Mouse (Mus musculus) testis, adult 2 months (tissue): Measurements from ENCODE around the gene 2310034G01Rik. TPM values are rescaled to one million over a fixed set of nuclear protein-coding genes. Genes with fewer than 3 reads are reported as not detected.
A peak's percentile ranks its signal among the peaks of the same experiment; 100 is the strongest.

ENCODE experiments used
- H3K27ac ChIP-seq: fragments of 200-500 bp; 2 replicates; pipeline ENCODE4 v1.5.1; 2012; ENCODE audit warnings: low read depth, low read length; ENCODE audit not compliant: control insufficient read depth, insufficient read depth
- H3K27me3 ChIP-seq: fragments of 200-500 bp; 2 replicates; pipeline ENCODE4 v1.6.1; 2012; ENCODE audit warnings: mild to moderate bottlenecking, low read length, moderate library complexity; ENCODE audit not compliant: control insufficient read depth, insufficient read depth
- H3K36me3 ChIP-seq: fragments of 200-500 bp; 2 replicates; pipeline ENCODE4 v1.6.1; 2012; ENCODE audit warnings: mild to moderate bottlenecking, low read length; ENCODE audit not compliant: control insufficient read depth, insufficient read depth
- H3K4me1 ChIP-seq: fragments of 200-500 bp; 2 replicates; pipeline ENCODE4 v1.6.1; 2012; ENCODE audit warnings: low read length; ENCODE audit not compliant: control insufficient read depth, insufficient read depth
- H3K4me3 ChIP-seq: fragments of 200-500 bp; 2 replicates; pipeline ENCODE4 v1.5.1; 2012; ENCODE audit warnings: low read depth, mild to moderate bottlenecking, low read length, moderate library complexity, mixed read lengths; ENCODE audit not compliant: control insufficient read depth
- CTCF ChIP-seq: fragments of 200-500 bp; IDR thresholded peaks from 2 replicates; pipeline ENCODE4 v1.5.1; 2012; ENCODE audit warnings: low read depth, mild to moderate bottlenecking, inconsistent platforms, low read length, moderate library complexity; ENCODE audit not compliant: control insufficient read depth, insufficient read depth, insufficient replicate concordance
- POLR2A ChIP-seq: fragments of 200-500 bp; IDR thresholded peaks from 2 replicates; pipeline ENCODE4 v1.6.1; 2012; ENCODE audit warnings: low read depth, mild to moderate bottlenecking, inconsistent platforms, low read length, moderate library complexity; ENCODE audit not compliant: control insufficient read depth
- polyA plus RNA-seq: library from polyadenylated mRNA; depleted of rRNA; stranded (reverse); fragments of >200 nt; gene quantifications from 2 replicates; pipeline ENCODE4 v1.2.3, GENCODE M21; 2012

2310034G01Rik gene
- polyA plus RNA-seq, 1 experiment, result 0.49 TPM

DNA sequence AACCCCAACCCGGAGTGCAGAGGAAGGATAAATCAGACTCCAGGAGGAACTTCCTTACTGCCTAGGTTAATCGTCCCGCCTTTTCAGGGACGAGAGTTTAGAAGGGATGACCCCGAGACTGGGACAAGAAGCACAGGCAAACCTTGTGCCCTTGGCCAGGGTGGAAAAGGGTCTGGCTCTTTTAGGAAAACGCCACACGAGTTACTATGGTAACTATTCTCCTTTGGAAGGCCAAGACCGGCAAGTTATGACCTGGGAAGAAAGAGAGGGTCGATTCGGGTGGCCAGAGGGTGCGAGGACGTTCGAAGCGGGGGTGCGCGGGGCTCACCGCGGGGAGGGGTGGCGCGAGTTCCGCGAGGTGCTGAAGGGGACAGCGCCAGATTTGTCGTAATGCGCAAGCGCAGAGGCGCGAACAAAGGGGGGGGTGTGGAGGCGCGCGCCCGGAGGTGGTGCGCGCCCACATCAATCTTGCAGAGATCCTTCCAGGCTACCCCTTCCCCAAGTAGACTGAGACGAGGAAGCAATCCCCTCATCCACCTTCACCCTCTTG, 23.3 kb downstream of the 2310034G01Rik start, which contains the start of gene Psd:
TSS of gene Psd (minus strand) at position 401 of the 550 bp plus-strand sequence.
- peaks cover 18% of the 10 kb centered on the region for H3K4me1 ChIP-seq
- H3K36me3 ChIP-seq, result no peaks in the 10 kb centered on the region
- H3K27me3 ChIP-seq, result no peaks in the 10 kb centered on the region
- H3K27ac ChIP-seq, result peak within 1 kb of the TSS; percentile 85
- H3K4me3 ChIP-seq, result peak within 1 kb of the TSS; percentile 91
- TF ChIP-seq CTCF (no peak), POLR2A (no peak)

DNA sequence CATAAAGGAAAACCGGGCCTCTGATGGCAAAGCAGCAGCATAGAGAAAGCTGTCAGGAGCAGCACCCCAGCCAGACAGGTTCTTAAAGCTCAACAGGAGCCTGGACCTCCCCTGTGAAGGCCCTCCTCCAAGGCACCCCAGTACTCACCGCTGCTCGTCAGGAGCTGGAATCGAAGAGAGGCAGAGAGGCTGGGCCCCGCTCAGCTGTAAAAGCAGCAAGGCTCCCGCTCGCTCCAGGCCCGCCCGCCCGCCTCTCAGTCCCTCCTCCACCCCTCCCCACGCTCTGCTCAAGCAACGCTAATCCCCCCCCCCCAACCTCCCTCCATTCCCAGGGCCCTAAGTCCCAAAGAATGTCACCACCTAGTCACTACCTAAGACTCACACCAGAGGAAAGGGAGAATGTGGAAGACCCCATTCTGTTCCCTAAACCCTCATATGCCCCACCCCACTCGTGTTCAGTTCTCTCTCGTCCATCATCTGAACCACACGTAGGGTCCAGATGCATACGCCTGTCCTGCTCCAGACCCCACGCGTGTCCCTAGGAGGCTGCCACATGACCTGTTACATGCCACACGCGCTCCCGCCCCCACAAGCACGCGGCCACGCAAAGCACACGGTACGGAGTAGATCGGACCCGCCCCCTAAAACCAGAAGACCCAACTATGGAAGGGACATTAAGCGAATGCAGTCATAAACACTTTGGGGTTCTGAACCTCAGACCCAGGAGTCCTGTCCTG, 23.9 kb downstream of the 2310034G01Rik start:
- H3K4me3 ChIP-seq, result peak overlapping the region; percentile 91
- no peaks in the 10 kb centered on the region for H3K36me3 ChIP-seq
- no peak overlapping the region; the same call in 1 of the 2 replicates for H3K27ac ChIP-seq
- H3K4me1 ChIP-seq, result peaks cover 18% of the 10 kb centered on the region
- no peaks in the 10 kb centered on the region for H3K27me3 ChIP-seq
- TF ChIP-seq POLR2A (no peak), CTCF (no peak)

DNA sequence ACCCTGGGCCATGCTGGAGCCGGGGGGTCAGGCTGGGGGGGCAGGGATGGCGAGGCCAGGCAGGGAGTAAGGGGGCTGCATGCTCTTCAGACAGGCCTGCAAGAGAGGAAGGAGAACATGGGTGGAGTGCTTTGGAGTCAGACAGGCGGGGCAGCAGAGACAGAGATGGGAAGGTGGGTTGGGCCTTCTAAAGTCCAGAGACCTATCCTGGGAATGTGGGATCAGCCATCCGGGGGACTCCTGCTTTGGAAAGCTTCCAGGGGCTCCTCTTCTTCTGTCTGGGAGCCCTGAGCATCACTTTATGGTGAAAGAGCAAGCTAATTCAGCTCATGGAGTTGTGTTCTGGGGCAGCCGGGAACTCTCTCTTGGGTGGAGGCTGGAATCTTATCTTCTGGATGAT, 25.2 kb downstream of the 2310034G01Rik start:
- H3K27ac ChIP-seq, result no peak overlapping the region
- peaks cover 17% of the 10 kb centered on the region for H3K4me1 ChIP-seq
- TF ChIP-seq POLR2A (no peak), CTCF (no peak)
- H3K36me3 ChIP-seq, result no peaks in the 10 kb centered on the region
- no peak overlapping the region for H3K4me3 ChIP-seq
- H3K27me3 ChIP-seq, result no peaks in the 10 kb centered on the region

DNA sequence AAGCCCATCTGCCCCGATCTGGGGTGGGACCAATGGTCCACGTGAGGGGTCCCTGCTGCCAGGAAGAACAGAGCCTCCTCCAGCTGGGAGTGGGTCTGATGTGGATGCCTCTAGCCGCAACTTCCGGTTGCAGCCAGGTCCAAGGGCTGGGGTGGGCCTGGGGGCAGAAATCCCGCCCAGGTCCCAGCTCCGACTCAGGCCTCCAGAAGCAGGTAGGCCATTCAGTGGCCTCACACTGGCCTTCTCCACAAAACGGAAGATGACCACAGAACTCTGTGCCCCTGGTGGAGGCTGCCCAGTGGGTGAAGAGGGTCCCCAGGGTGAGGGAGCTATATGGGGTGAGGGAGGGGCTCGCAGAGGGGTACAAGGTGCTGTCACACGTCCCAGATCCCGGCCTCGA, 25.7 kb downstream of the 2310034G01Rik start:
- H3K4me1 ChIP-seq, result peaks cover 14% of the 10 kb centered on the region
- no peak for TF ChIP-seq CTCF
- no peak for TF ChIP-seq POLR2A
- H3K36me3 ChIP-seq, result no peaks in the 10 kb centered on the region

DNA sequence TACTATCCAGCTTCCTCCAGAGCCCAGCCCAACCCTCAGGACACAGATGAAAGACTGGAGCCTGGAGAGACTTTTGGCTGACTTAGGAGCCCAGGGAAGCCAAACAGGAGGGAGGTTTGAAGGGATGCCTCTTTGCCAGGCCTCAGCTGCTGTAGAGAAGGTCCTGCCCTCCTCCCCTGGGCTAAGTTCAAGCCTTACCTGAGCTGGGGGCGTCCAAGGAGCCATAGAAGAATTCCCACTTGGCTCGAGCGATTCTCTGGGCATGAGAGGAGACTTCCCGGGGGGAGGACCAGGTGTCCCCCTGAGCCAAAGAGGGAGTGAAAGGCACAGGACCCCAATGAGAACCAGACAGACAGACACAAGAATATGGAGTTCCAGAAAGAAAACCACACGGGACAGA, 26.4 kb downstream of the 2310034G01Rik start:
- Histone ChIP-seq H3K36me3 (no peaks in the 10 kb centered on the region), H3K4me3 (no peak overlapping the region), H3K27me3 (no peaks in the 10 kb centered on the region), H3K27ac (no peak overlapping the region), H3K4me1 (peaks cover 17% of the 10 kb centered on the region)
- TF ChIP-seq POLR2A, result no peak
- TF ChIP-seq CTCF, result no peak

More for the DNA sequence above, 25.7 kb downstream of the 2310034G01Rik start:
- no peak overlapping the region for H3K27ac ChIP-seq
- peak overlapping the region; percentile 10; the same call in 1 of the 2 replicates for H3K4me3 ChIP-seq
- no peaks in the 10 kb centered on the region for H3K27me3 ChIP-seq

DNA sequence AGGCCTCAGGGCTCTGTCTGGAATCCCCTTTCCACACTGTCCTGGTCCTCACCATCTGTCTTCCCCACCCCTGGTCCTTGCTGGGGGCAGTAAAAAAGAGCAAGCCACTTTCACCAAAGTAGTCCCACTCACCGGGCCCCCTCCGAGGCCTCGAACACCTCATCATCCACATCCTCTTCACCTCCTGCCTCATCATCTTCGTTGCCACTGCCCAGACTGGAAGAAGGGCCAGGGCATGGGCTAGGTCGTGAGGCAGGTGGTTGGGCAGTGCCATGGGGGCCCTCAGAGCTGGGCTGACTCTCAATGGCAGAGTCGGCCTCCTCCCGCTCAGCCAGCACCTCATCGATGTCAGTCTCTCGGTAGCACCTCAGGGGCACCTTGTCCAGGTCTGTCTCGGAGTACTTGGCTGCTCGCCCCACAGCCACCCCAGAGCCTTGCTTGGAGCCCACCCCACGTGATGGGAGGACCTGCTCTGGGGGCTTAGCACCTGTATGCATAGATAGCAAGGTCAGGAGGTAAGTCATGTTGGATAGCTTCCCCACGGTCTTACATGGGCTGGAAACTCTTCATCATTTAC, 27.0 kb downstream of the 2310034G01Rik start:
- no peaks in the 10 kb centered on the region for H3K36me3 ChIP-seq
- peak overlapping the region; percentile 70 for H3K4me3 ChIP-seq
- no peak overlapping the region for H3K27ac ChIP-seq
- no peaks in the 10 kb centered on the region for H3K27me3 ChIP-seq
- peaks cover 22% of the 10 kb centered on the region for H3K4me1 ChIP-seq
- TF ChIP-seq POLR2A, result no peak
- TF ChIP-seq CTCF, result no peak

DNA sequence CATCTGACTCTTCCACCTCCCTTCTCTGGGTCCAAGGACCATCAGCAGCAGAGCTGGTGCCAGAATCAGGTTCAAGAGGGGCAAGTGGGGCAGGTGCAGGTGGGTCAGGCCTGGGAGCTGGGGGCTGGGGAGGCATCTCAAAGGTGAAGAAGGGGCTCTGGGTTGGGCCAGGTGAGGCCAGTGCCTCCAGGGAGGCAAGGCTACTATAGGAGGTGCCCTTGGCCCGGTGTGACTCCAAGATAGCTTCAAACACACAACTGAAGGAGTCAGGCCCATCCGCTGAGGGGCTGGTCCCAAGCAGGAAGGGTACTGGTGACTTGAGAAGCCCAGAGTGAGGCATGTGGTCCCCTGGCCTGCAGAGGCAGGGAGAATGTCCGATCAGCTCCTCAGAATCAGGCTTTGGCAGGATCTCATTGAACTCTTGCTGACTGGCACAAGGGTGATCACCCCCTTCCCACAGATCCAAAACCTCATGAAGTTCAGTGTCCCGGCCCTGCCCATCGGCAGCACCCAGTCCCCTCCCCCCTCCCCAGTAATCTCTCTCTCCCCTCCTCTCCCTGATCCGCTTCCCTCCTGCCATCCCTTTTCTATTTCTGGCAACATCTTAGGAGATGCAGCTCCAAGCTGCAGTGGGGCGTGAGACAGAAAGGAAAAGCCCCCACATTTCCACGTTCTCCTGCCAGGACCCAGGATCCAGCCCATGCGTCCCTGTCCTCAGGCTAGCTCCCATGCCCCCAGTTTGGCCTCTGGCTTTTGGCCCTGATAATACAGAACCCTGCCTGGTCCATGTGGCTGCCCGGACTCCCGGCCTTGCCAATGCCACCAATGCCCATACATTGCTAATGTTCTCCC, 27.7 kb downstream of the 2310034G01Rik start:
- Histone ChIP-seq H3K4me1 (peaks cover 21% of the 10 kb centered on the region), H3K27me3 (peaks cover 3% of the 10 kb centered on the region; the same call in 1 of the 2 replicates), H3K36me3 (no peaks in the 10 kb centered on the region), H3K4me3 (peak overlapping the region; percentile 70), H3K27ac (no peak overlapping the region)
- TF ChIP-seq CTCF (no peak), POLR2A (no peak)
